Mouse (Mus musculus): ENCODE results near the gene Rab27a.

DNA sequence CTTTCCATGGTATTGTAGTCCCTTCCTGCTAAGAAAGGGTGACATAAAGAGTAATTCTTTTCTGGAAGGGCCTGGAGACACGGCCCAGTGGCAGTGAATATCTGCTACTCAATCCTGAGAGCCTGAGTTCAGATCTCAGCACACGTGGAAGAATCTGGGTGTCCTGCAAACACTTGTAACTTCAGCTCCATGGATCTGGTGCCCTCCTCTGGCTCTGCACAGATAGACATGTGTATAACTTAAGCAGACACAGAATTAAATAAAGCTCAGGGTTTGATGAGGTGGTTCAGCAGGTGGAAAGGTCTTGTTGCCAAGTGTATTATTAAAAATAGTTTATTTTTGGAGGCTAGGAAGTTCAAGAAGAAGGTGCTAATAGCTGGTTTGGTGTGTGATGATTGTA lies 44.2 kb upstream of the Rab27a start:
- no peak for TF ChIP-seq ZC3H11A (IDR thresholded peaks at IDR 0.05; ENCODE audit: borderline replicate concordance, low read depth, low read length)
- TF ChIP-seq MAFK (IDR thresholded peaks at IDR 0.05; ENCODE audit: insufficient read depth, low read depth, low read length), result no peak

Data from ES-E14 (cell line).